Mouse (Mus musculus): ENCODE results near the gene Lhx2.

Gene Lhx2

GRCm38 (mm10) chr2:38338990-38339909 lies at the start of gene Lhx2:
Gene Lhx2 (plus strand): TSS chr2:38339281.
- no peak for DNase-seq (ENCODE audit: low spot score)

GRCm38 (mm10) chr2:38291526-38291925 lies 47.6 kb upstream of the Lhx2 start:
- DNase-seq (ENCODE audit: low spot score), result no peak

- DNase-seq (ENCODE audit: low spot score), result no peak
Observed at GRCm38 (mm10) chr2:38295939-38296338, 43.1 kb upstream of the Lhx2 start.

GRCm38 (mm10) chr2:38300941-38301340 lies 38.1 kb upstream of the Lhx2 start:
- DNase-seq (ENCODE audit: low spot score), result no peak

GRCm38 (mm10) chr2:38305152-38305551 lies 33.9 kb upstream of the Lhx2 start:
- DNase-seq (ENCODE audit: low spot score), result no peak

GRCm38 (mm10) chr2:38312921-38313320 lies 26.2 kb upstream of the Lhx2 start:
- no peak for DNase-seq (ENCODE audit: low spot score)

- no peak for DNase-seq (ENCODE audit: low spot score)
Observed at GRCm38 (mm10) chr2:38313399-38313798, 25.7 kb upstream of the Lhx2 start.

- no peak for DNase-seq (ENCODE audit: low spot score)
Observed at GRCm38 (mm10) chr2:38319086-38319485, 20.0 kb upstream of the Lhx2 start.

- DNase-seq (ENCODE audit: low spot score), result no peak
Observed at GRCm38 (mm10) chr2:38320911-38321310, 18.2 kb upstream of the Lhx2 start.

- no peak for DNase-seq (ENCODE audit: low spot score)
Observed at GRCm38 (mm10) chr2:38323380-38323779, 15.7 kb upstream of the Lhx2 start.

GRCm38 (mm10) chr2:38326671-38327070 lies 12.4 kb upstream of the Lhx2 start:
- no peak for DNase-seq (ENCODE audit: low spot score)

- DNase-seq (ENCODE audit: low spot score), result no peak
Observed at GRCm38 (mm10) chr2:38333586-38334119, 5.4 kb upstream of the Lhx2 start.

- no peak for DNase-seq (ENCODE audit: low spot score)
Observed at GRCm38 (mm10) chr2:38336606-38337005, 2.5 kb upstream of the Lhx2 start.

GRCm38 (mm10) chr2:38337091-38337640 lies 1.9 kb upstream of the Lhx2 start:
- no peak for DNase-seq (ENCODE audit: low spot score)

- no peak for DNase-seq (ENCODE audit: low spot score)
Observed at GRCm38 (mm10) chr2:38337681-38338080, 1.4 kb upstream of the Lhx2 start.

- DNase-seq (ENCODE audit: low spot score), result no peak
Observed at GRCm38 (mm10) chr2:38338348-38338932, 641 bp upstream of the Lhx2 start.

- no peak for DNase-seq (ENCODE audit: low spot score)
Observed at GRCm38 (mm10) chr2:38339910-38340625, 987 bp downstream of the Lhx2 start.

GRCm38 (mm10) chr2:38340626-38341200 lies 1.6 kb downstream of the Lhx2 start:
- DNase-seq (ENCODE audit: low spot score), result no peak

- DNase-seq (ENCODE audit: low spot score), result no peak
Observed at GRCm38 (mm10) chr2:38343573-38343972, 4.5 kb downstream of the Lhx2 start.

GRCm38 (mm10) chr2:38344727-38345126 lies 5.6 kb downstream of the Lhx2 start:
- no peak for DNase-seq (ENCODE audit: low spot score)

GRCm38 (mm10) chr2:38346417-38346816 lies 7.3 kb downstream of the Lhx2 start:
- DNase-seq (ENCODE audit: low spot score), result no peak

All from yolk sac, embryonic 10.5 days (tissue).